Mouse (Mus musculus) heart, adult 2 months (tissue): ENCODE data around the gene Gm28051.

Source experiments
- CTCF ChIP-seq: fragments of 200-600 bp; IDR thresholded peaks from 2 replicates; pipeline ENCODE4 v1.8.1; 2022; ENCODE audit warnings: antibody characterized with exemption, mild to moderate bottlenecking, moderate library complexity
- EP300 ChIP-seq: fragments of 200-500 bp; IDR thresholded peaks from 2 replicates; pipeline ENCODE4 v1.6.1; 2011; ENCODE audit warnings: low read depth, low read length, control low read depth; ENCODE audit not compliant: insufficient read depth
- POLR2A ChIP-seq: fragments of 200-500 bp; IDR thresholded peaks from 2 replicates; pipeline ENCODE4 v1.6.1; 2011; ENCODE audit warnings: mild to moderate bottlenecking, low read depth, low read length, control low read depth; ENCODE audit not compliant: insufficient read depth

DNA sequence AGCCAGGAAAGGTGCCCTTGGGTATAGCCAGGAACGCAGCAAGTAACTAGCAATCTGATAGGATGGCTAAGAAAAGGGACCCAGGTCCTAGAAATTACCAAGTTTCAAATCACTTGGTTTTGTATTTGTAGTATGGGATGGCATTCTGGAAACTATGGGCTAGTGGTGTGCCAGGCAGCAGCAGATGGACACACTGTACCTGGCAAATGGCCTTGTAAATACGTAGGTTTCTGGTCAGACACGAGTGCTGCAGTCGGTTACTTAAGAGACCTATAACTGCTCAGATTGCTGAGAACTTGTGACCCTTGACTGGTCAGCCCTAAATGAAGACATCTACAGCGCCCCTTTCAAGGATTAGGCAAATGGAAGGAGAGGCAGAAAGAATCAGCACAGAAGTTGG, 20.6 kb upstream of the Gm28051 start:
- TF ChIP-seq POLR2A, result no peak
- no peak for TF ChIP-seq EP300
- no peak for TF ChIP-seq CTCF
